Mouse (Mus musculus): Measurements from ENCODE around the gene Lrp10.

DNA sequence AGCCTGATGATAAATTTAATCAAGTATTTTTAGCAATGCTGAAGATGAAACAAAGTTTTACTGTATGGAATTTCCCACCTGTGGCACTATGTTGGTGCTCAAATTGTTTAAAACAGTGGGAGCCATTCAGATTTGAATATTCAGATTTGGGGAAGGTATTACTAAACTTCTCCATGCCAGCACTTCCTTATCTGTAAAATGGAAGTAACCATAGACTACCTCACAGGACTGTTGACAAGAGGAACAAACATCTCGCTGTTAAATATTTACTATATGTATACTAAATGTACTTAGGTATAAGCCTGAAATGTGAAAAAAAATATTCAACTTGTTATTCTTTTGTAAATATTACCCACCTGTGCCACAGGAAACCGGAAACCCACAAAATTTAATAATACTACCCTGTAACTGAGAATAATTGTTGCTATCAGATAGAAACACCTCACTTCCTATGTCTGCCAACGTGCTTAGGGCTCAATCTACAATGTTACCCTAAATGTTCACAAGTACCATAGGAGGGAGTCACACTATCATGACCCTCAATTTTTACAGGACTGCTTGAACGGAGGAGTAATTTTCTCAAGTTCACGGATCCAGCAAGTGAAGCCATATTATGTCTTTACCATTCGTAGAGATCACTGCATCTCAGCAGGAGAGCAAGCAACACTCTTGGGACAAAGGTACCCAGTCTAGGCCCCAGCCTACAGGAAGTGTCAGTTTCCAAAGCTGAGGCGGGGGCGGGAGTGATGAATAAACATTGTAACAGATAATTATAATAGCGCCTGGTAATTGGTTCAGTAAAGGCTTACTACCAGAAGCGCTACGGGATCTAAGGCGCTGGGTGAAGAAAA is 604 bp upstream of the Lrp10 start:
- TF ChIP-seq CTCF (IDR thresholded peaks at IDR 0.05; ENCODE audit: low read depth, low read length) (no peak), EP300 (IDR thresholded peaks at IDR 0.05; ENCODE audit: insufficient read depth, low read depth, low read length) (no peak), POLR2A (IDR thresholded peaks at IDR 0.05; ENCODE audit: insufficient read depth, low read length) (no peak)
